Mouse (Mus musculus) gonadal fat pad, adult 2 months (tissue): ENCODE results near the gene Esr2. TPM values are rescaled to one million over a fixed set of nuclear protein-coding genes. Genes with fewer than 3 reads are reported as not detected.
"Not testable (repeated sequence)": the region's sequence is repeated elsewhere in the genome, so short reads cannot be mapped to it uniquely, and the experiment has no call there.

Source experiments
- DNase-seq: peaks from one replicate; pipeline ENCODE4 v3.0.0-alpha.2; 2012; ENCODE audit warnings: low read depth
- polyA plus RNA-seq: library from polyadenylated mRNA; depleted of rRNA; stranded (reverse); fragments of >200 nt; gene quantifications from 2 replicates; pipeline ENCODE4 v1.2.3, GENCODE M21; 2012

Esr2 gene
- polyA plus RNA-seq, 1 experiment: 2.9 TPM

GRCm38 (mm10) chr12:76152389-76152788 lies 24.7 kb downstream of the Esr2 start:
- DNase-seq: not testable (repeated sequence)

DNA sequence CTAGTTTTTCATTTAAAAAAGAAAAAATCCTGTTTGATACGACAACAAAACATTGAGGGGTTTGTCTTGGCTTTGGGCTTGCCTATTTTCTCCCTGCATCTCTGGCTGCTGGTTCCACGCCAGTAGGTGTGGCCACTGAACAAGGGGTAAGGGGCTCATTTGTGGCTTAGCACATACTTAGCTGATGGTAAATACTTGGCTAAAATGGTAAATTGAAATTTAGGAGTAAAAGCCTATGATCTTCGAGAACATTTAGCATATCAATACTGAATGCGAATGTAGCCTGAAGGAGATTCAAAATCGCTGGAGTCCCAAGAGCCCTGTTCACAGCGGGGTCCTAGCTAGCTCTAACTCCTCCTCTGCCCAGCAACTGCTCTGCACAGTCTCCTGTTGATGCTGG lies 40.4 kb downstream of the Esr2 start:
- DNase-seq: no peak

DNA sequence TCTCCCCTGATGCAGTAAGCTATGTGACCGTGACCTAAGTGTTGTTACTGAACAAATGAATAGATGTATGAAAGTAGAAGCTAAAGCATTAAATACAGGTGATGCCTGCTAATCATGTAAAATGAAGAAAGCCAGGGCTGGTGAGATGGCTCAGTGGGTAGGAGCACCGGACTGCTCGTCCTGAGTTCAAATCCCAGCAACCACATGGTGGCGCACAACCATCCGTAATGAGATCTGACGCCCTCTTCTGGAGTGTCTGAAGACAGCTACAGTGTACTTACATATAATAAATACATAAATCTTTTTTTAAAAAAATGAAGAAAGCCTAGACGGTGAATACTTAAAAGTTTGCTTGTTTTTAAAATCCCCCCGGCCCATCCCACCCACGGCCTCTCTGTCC lies 44.0 kb downstream of the Esr2 start:
- DNase-seq: not testable (repeated sequence)

DNA sequence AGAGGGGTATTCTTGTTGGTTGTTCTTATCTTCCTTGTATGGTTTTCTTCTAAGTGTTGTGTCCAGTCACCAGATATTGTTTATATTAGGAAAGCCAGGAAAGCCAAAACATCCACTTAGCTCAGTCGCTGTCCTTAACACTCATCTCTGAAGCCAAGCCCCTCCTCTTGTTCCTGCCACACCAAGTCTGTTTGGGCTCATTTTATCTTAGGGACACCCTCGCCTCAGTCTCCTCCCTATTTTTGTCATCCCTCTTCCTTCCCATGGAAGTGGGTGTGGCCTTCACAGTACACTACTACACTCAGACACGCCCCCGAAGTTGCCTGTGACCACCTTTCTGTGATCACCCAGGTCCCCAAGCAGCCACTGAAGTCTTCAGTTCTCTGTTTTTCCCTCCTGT lies 44.5 kb downstream of the Esr2 start:
- no peak for DNase-seq

DNA sequence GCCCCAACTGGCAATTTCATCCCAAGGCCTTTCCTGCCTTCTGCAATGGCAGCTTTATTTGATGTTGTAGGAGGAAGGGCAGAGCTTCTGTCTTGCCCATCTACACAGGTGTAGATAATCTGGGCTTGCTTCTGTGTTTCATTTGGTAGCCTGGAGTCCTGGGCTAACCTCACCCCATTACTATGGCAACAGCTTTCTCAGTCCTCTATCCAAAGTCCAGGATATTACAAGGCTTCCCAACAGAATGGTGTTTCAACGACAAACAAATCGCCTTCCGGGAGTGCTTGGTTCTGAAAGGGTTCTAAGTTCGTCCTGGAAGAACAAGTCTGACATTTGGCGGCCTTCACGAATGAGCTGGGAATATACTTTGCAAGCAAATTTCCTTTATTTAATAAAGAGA lies 46.2 kb downstream of the Esr2 start:
- DNase-seq: no peak

- no peak for DNase-seq
Observed at GRCm38 (mm10) chr12:76130281-76130680, 46.8 kb downstream of the Esr2 start.

GRCm38 (mm10) chr12:76128831-76129230 lies 48.2 kb downstream of the Esr2 start:
- DNase-seq: no peak

GRCm38 (mm10) chr12:76128306-76128705 lies 48.8 kb downstream of the Esr2 start:
- DNase-seq: no peak

- DNase-seq: no peak
Observed at GRCm38 (mm10) chr12:76123223-76123622, 53.8 kb downstream of the Esr2 start.

GRCm38 (mm10) chr12:76117632-76118153 lies 59.4 kb downstream of the Esr2 start:
- DNase-seq: no peak

DNA sequence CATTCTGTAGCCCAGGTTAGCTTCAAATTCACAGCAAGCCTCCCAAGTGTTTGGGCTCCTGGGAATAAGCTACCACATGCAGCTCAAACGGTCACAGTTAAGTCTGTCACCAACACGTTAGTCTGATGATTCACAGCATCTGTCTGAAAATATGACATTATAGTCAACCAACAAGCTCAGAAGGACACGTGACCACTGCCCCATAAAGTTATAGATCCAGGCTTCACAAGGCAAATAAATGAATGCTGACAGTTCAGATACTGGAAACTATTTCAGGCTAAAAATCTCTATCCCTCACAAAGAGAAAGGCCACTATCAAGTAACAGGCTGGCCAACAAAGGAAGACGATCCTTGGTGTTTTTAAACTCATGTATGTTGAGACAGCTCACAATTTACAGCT lies 60.5 kb downstream of the Esr2 start:
- no peak for DNase-seq

GRCm38 (mm10) chr12:76111046-76111445 lies 66.0 kb downstream of the Esr2 start:
- DNase-seq: no peak

GRCm38 (mm10) chr12:76109646-76110405 lies 67.2 kb downstream of the Esr2 start:
- DNase-seq: no peak

DNA sequence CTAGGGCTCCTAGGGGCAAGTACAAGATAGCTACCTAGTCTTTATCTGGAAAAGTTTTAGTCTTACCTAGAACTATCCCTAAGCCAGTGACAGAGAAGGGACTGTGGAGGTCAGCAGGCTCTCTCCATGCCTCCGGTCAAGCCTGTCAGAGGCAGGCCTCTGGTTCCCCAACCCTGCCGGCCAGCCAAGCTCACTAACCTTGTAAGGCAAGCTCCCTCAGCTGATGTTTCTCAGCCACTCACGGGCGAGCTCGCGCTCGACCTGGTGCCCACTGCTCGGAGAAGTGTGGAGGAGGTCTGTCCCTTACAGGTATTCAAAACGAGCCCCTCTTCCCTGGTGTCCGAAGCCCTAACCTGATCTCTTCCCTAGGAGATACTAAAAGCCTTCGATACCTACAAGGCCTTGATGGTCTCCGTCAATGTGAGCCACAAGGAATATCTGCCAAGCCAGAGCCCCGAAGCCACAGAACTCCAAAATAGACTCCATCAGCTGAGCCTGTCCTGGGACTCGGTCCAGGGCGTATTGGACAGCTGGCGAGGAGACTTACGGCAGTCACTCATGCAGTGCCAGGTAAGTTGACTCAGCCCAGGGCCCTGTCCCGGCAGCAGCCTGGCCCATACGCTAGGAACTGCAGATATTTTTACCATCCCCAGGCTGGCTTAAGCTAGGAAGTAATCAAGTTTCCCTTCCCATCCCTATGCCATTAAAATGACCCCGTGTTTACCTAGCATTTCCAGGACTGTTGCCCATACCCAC lies 72.3 kb downstream of the Esr2 start:
- DNase-seq: no peak

GRCm38 (mm10) chr12:76102621-76103020 lies 74.4 kb downstream of the Esr2 start:
- no peak for DNase-seq

DNA sequence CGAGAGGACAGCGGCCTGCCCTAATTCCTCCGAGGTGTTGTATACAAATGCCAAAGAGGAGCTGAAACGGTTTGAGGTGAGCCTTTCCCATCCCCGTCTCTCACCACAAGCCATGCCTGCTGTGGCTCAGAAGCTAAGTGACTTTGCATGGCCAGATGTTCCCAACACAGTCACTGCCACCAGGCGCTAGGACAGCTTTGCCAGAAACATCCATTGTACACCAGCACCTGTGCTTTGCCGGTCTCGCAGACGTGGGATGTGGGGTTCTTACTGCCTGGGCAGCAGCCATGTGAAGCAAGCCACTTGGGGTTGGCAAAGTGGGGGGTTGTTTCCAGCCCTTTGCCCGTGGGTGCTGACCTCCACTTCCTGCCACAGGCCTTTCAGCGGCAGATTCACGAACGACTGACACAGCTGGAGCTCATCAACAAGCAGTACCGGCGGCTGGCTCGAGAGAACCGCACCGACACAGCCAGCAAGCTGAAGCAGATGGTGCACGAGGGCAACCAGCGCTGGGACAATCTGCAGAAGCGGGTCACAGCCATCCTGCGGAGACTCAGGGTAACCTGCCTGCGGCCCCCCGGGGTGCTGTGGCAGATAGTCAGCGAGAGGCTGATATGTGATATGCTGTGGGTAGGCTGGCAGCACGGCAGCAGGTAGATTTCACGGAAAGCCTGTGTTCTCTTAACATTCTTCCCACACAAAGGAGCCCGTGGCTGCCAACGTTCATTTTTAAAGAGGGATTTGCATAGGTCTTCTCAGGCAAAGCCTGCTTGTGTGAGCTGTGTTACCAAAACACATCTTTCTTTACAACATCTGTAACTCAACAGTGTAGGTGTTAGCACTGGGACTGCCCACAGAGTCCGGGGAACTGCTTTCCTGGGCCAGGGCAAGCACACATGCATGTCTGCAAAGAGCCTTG lies 81.7 kb downstream of the Esr2 start:
- DNase-seq: no peak

DNA sequence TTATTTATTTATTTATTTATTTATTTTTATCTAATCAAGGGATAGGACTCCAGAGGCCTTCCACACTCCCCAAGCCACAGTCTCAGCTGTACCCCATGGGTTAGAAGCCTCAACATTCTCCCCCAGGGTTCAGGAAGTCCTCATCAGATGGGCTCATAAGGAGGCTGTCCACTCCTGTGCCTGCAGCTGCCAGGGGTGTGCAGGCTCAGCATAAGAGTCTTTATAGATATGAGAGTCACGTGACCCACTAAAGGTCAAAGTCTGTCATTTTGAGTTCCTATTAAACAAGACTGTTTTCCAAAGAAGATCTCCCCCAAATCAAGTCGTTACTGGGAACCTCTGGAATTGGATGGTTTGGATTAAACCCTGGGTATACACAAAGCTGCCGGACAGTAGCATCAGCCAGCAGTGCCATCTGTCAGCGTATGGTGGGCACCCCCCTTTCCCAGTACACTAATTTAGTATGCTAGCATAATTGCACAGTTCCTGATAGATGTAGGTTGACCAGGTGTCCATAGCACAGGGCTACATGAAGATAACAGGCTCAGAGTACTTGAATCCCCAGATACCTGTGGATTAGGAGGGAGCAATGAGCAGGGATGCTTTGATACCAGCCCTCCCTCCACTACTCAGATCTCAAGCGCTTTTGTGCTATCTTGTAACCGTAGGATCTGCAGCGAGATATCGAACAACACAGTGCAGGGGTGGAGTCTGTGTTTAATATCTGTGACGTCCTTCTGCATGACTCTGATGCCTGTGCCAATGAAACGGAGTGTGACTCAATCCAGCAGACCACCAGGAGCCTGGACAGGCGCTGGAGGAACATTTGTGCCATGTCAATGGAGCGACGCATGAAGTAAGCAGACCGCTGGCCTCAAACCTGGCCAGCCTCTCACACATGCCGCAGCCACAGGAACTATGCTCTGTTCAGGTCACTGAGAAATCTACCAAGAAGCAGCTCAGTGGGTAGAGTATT lies 83.2 kb downstream of the Esr2 start:
- DNase-seq: no peak

- no peak for DNase-seq
Observed at GRCm38 (mm10) chr12:76092789-76093466, 84.1 kb downstream of the Esr2 start.

DNA sequence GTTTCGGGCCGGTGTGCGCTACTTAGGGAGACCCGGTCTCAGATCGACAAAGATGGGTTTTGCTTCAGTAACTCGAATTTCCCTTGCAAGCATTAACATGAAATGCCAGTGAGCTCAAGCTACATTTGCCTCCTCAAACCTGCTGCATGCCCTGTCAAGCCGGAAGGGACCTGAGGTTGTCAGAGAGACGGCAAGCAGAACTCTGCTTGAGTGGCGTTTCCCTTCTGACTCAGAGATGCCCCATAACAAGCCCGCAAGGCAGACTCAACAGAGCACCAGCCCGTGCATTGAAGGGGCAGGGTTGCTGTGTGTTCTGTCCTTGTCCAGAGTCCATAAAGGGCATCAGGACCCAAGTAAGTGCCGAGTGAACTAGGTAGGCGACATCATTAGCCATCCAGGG lies 90.0 kb downstream of the Esr2 start:
- no peak for DNase-seq
